Mouse (Mus musculus): ENCODE data around the gene Nmnat2.

The Nmnat2 gene

DNA sequence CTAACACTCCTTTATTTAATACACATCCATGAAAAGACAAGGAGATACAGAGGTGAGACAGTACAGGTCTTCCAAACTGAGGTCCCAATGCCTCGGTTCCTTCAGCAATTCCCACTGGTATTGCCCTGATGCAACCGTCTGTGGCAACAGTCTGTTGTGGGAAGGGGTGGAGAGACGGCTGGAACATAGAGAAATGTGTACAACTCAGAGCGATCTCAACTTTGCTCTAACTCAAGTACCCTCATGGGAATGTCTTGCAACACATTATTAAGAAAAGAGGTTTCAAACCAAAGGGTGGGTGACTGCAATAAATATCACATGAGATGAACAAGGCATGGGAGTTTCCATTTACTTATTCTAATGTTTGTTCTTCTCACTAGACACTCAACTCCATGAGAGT, 168.0 kb downstream of the Nmnat2 start:
- DNase-seq (ENCODE audit: extremely low spot score, low spot score) = no peak

DNA sequence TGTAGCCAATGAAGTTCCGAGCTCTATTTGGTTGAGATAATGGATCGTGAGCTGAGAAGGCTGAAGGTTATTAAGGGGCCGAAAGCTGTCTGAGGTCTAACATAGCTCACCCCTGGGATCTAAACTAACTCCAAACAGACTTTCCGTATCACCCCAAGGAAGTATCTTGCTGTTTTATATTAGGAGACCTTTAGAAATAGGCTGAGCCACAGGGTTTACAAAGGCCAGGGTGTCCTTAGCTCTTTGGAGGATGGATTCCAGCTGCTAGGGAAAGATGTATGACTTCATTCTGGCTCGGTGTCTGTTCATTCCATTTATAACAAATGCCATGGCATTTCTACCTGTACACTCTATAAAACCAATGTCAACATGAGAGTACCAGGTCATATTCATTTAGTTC, 169.7 kb downstream of the Nmnat2 start:
- DNase-seq (ENCODE audit: extremely low spot score, low spot score) = no peak

DNA sequence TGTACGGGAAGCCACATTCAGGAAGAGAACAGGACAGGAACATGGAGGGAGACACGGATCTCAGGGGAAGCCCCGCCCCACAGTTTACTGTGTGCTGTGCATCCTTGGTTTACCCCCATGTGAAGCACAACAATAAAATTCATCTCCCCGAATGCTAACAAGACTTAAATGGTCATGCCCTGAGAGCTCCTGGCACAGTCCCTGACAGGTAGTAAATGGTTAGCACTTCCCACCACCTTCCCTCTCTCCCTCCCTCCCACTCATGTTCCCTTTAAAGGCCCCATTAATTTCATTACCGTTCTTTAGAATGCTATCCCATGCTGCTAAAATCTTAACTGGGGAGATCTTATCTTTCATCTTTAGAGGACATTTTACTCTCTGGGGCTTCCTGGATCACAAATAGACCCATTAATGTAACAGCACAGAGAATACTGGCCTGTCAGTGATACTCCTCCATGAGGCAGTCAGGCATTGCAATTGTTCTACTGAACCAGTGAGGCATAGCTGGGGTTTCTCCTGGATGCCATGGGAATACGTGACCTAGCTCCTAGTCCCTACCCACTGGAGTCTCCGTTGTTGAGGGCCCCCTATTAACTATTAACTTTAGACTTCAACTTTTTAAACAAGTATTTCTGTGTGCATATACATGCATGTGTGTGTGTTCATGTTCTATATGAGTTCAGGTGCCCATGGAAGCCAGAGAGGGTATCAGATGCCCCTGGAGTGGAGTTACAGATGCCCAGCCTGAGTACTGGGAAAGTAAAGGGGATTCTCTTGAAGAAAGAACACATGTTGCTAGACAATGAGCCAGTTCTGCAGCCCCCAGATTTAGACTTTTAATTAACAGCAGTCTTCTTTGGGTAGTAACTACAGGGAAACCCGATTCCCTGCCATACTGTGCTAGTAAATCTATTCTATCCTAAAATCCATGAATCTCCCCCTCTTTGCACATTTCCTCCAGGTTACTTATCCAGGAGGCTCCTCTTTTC, 170.8 kb downstream of the Nmnat2 start:
- no peak for DNase-seq (ENCODE audit: extremely low spot score, low spot score)

DNA sequence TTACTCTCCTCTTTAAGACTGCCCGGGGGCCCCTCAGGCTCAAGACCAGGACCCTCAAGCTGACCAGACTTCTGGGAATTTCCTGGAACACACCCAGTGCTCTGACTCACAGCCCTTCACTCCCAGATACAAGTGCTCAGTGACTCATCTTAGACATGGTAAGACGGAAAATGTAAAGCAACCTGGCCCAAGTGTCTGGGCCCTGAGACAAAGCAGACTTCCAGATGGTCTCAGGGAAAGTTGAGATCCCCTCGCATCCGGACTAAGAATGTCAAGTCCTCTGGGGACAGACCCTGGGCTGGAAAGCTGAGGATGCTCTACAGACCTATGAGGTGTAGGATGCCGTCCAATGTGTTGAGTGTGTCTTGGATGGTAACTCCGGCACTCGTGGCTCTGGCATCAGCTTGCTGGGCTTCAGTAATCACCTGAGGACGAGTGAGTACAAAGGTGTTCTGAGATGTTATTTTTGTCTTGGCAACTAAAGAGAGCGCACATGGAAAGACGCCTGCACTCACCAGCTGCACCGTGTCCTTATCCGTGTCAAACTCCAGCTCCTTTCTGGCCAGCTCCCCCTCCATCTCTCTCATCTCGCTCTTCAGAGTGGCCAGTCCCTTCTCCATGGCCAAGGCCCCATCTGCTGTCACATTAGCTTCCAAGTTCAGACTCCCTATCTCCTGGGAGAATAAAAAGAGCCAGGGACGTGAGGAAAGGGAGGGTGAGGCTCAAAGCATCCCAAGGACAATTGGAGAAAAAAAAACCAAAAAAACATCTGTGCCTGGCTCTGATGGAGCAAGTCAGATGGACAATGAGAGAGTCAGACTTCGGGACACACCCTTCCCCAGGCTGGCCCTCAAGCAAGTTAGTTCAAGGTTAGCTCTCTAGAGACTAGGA, 171.9 kb downstream of the Nmnat2 start:
- no peak for DNase-seq (ENCODE audit: extremely low spot score, low spot score)

DNA sequence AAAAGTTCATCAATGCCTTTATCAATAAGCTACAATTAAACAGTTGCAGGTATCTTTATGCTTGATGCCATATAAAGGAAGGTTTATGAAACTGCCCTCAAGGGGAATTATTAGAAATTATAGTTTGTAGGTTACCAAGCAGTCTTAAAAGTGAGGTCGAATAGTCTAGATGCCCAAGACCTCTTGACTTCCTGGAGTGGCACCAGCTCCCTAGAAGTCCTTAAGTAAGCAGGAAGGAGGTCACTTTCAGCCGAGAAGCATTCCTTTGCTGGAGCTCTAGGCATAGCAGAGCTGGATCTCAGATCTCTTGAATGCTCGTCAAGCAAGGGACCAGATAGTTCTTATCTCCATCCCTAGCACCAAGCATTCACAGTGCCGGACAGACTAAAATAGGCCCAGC, 172.8 kb downstream of the Nmnat2 start:
- DNase-seq (ENCODE audit: extremely low spot score, low spot score) = no peak

DNA sequence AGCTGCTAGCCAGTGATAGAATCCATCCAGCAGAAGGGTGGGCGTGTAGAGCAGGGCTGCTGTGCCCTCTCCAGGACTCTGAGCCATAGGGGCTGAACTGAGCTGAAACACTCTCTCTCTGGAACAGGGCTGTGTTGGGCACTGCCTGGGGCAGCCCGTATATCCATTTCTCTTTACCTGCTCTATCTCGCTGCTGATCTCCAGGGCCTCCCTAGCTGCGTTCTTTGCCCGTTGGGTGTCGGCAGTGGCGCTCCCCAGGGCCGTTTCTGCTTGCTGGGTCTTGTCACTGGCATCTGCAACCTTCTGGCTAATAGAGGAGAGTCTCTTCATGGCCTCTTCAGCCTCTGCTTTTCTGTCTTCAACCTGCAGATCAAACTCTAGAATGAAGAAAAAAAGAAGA, 174.0 kb downstream of the Nmnat2 start:
- no peak for DNase-seq (ENCODE audit: extremely low spot score, low spot score)

DNA sequence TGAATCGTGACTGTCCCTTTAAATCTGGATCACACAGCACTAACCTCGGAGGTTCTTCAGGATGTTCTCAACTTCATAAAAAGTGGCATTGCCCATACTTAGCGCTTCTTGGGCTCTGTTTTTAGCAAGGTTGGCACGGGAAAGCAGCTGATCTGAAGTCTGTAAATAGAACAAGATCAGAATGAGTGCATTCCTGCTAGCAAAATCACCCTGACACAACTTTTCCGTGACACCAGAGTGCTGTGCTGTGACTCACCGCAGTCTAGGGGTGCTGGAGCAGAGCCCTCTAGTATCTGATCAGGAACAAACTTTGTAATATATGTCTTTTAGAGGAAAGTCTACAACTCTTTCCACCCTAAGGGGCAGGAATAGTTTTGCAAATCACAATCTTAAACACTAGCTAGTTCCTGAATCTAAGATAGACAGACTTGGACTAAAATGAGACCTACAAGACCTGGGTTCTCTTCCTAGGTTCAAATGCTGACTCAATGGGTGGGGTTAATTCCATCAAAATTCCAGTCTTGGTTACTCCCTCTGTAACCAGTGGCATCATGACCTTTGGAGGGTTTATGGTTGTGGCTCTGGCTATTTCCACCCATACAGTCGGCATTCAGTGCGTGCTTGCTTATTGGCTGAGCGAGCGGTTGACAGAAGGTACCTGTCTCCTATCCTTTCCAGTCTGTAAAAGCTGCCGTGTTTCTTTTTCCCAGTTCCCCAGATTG, 175.4 kb downstream of the Nmnat2 start:
- no peak for DNase-seq (ENCODE audit: extremely low spot score, low spot score)

DNA sequence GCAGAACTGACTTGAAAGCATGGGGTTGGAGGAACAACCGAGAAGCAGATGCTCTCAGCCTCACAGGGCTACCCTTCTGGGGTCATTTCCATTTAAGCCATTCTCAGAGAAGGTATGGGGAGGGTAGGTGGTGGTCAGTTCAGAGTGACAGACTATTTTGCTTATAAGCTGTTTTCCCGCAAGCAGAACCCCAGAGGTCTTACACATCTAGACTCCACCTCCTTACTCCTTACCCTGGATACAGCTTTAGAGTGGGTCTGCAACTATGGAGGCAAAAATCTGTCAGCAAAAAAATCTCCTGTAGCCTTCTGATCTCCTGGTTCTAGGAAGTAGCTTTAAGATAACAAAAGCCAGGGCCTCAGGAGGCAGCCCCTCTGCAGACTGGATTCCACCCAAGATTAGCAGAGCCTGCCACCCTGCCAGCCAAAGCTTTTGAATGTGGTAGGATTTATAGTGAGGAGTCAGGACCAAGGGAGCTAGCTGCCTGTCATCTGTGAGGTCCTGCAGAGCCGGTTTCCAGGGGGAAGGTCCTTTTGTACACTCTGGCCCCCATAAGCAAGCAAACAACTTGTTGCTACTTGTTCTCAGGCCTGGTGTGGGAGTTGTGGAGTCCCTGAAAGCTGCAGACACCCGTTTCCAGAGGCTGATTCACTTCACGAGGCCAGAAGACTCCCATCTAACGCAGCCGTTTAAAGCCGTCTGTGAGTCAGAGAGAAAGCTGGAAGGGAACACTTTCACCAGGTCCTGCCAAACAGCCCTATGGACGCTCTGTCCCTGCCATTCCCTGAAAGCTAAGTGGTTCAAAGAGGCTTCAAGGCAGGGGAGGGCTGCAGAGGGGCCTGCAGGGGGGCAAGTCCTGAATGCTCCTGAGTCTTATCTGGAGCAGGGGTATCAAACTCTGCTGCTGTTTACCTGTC, 179.3 kb downstream of the Nmnat2 start:
- DNase-seq (ENCODE audit: extremely low spot score, low spot score) = peak; percentile 43

DNA sequence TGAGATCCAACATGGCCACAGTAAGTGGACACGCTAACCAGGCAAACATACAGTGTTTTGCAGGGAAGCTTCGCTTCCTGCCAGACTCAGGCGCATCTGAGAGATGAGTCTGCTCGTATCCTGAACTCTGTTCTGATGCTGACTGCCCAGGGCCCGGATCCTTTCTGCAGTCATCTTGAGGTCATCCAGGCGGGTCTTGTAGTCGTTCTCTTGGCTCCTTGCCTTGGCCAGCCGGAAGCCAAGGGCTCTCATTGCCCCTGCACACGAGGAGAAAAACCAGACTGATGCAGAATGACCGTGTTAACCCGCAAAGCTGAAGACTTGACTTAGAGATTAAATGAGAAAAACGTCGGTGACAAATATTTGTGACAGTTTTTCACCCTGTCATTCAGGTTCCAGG, 181.9 kb downstream of the Nmnat2 start:
- DNase-seq (ENCODE audit: extremely low spot score, low spot score) = no peak

DNA sequence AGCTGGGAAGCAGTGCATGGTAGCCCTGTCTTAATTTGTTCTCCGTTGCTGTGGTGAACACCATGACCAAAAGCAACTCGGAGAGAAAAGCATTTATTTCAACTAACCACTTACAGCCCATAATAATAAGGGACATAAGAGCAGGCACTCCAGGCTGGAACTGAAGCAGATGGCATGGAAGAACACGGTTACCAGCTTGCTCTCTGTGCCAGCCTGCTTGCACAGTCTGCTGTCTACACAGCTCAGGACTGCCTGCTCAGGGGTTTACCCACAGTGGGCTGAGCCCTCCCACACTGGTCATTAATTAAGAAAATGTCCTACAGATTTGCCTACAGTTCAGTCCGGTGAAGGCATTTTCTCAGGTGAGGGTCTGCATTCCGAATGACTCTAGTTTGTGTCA, 183.7 kb downstream of the Nmnat2 start:
- no peak for DNase-seq (ENCODE audit: extremely low spot score, low spot score)

DNA sequence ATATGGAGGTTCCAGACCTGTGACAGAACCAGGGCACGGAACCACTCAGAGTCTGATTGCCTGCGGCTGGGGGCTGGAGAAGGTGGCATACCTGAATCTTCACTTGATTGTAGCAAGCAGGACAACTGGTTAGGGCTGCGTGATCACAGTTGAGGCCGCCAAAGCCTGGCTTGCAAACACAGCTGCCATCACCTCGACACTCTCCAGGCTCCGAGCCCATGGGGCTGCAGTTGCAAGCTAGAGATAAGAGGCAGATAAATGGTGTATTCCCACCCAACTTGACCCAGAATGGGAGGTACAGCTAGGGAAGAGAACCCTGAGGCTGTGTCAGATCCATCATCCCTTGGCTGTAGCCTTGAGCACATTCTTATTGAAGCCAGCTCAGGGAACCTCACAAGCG, 184.8 kb downstream of the Nmnat2 start:
- no peak for DNase-seq (ENCODE audit: extremely low spot score, low spot score)

DNA sequence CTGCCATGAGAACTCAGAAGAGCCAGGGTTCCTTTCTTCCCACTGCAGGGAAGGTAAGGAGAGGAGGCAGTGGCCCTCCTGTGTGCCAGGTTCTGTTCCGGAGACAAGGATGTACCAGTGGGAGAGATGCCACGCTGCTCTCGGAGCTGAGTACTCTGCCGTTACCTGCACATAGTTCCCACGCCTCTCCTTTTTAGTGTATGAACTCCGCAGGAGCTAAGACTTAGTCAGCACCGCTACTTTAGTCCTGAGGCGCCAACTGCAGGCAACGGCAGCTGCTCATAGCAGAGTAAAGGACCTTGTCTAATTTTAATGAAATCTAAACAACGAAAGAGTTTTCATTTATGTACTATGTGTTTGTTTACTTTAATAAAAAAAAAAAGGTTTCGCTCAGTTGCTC, 185.5 kb downstream of the Nmnat2 start:
- no peak for DNase-seq (ENCODE audit: extremely low spot score, low spot score)

DNA sequence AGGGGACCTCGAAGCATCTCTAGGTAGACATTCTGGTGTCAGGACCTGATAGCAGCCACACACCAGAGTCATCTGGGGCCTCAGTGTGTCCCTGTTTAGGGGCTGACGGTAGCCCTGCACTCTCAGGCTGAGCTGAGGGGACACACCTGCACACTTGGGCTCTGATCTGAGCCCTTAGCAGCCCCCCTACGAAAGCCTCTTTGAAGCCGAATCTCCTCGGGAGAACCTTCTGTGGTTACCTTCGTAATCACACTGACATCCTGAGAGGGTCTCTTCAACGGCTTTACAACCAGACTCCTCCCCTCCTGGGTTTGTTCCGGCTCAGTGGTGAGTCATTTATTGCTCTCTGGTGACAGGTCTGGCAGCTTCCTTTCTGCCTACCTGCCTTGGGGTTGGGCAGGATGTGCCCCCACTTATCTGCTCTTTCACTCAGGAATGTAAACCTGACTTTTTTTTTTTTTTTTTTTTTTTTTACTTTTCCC, 186.0 kb downstream of the Nmnat2 start:
- DNase-seq (ENCODE audit: extremely low spot score, low spot score) = no peak

DNA sequence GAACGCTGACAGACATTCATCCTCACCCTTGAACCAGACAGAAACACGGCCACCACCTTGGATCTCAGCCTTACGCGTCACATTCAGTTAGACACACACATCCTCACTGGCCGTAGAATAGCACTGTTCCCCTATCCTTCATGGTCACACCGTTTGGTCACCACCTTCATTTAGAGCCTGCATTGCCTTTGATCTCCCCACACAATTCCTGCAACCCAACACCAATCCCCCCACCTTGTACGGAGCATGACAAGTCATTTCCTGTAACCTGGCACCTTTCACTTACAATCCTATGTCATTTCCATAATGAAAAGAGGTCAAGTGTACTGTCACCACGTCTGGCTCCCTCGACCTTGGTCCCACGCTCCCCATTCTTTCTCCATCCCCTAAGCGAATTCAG, 189.2 kb downstream of the Nmnat2 start:
- no peak for DNase-seq (ENCODE audit: extremely low spot score, low spot score)

DNA sequence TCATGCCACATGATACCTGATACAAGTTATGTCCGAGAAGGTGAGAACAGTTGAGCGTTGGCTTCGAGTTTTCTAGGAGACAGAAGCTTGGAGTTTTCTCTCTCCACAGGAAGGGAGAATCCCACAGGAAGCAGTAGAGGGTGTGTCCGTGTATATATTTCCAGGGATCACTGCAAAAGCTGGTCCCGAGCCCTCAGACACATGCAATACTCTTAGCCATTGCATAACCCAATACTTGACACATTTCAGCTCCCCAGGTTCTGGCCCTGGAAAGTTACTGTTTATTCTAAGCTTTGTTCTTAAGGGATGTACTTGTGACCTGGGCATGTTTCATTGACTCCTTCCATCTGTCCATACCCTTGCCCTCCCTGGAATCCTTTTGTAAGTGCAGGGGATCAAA, 191.0 kb downstream of the Nmnat2 start:
- DNase-seq (ENCODE audit: extremely low spot score, low spot score) = no peak

DNA sequence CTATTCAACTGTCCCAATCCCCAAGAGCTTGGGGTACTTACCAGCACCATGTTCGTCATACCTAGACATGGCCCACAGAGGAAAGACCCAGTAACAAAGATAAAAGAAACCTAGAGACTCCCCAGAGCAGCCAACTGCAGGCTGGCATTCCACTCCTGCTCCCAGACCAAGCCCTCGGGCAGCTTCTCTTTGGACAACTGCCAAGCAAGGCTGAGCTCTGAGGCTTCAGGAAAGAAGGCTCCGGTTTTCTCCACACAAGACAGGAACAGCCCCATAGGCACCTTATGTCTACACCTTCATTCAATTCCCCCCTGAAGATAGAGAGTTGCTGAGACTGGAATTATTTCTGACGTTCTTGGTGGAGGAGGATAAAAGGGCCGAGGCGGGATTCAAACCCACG, 197.8 kb downstream of the Nmnat2 start:
- DNase-seq (ENCODE audit: extremely low spot score, low spot score) = no peak

DNA sequence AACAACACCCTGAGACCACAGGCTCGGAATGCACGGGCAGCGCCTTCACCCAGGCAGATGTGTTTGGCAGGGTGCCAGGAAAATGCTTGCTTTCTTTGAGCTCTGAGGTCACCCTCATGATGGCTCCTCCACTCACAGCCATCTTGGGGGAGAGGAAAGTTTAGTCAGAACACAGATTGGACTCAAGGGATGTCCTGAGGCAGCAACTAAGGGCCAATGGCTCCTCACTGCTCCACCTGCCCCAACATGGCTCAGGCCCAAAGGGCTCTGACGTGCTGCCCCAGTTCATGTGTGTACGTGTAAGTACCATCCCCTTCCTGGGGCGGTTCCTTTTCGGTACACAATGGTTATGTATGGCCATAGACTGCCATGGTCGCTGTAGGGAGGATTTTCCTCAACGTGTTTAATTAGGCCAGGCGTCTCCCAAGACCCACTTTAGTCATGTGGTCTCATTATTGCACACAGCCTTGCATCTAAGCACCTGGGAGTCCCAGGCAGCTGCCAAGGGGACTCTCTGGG, 198.9 kb downstream of the Nmnat2 start:
- DNase-seq (ENCODE audit: extremely low spot score, low spot score) = no peak

DNA sequence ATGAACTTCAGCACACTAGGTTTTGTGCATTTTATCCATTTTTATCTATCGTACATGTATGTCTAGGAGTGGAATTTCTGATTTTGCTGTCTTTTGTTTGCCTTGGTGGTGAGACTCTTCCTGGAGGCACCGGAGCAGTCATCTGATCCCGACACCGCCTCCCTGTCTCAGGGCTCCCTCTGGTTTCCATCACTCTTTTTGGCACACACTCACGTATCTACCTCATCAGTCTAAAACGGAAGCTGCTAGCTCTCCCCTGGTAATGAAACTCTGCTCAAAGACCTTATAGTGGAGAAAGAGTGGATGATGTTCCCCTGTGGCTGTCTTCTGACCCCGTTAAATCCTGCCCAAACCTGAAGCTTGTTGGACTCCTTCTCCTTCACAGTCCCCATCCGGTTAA, 200.6 kb downstream of the Nmnat2 start:
- DNase-seq (ENCODE audit: extremely low spot score, low spot score) = no peak

DNA sequence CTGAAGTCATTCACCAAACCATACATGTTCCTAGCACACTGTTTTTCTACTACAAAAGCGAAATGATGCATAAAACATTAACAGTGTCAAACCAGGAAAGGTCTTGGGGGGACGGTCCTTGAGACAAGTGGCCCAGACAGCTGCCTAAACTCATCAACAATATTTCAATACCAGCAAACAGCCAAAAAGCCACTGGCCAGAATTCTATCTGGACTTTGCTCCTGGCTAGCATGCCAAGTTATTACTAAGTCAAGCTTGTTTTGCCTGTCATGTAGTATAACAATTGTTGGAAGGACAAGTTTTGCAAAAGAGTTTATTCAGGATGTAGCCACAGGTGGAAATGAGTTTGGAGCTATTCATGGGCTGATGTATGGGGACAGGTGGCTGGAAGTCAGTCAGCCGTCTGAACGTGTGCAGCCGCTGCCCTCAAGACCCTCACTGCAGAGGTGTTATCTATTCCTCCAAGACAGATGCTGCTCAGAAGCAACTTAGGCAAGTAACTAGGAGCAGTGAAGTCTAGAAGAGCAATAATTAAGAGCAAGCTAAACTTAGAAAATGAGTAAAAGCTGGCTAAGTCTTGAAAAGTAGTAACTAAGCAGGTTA, 202.3 kb downstream of the Nmnat2 start:
- DNase-seq (ENCODE audit: extremely low spot score, low spot score) = no peak

DNA sequence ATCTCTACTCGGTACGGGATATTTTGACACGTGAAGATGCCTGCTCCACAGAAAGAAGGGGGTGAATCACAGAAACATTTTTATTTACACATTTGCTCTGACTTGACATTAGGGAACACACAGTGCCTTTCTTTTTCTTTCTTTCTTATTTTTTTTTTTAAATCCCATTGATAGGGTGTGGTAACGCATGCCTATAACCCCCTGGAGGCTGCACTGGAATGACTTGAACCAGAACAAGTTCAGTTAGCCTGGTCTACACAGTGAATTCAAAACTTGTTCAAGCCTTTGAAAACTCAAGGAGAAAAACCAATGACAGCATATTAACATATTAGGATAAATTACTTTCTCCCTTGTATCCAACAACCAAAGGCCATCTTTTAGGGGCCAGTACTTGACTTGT, 204.3 kb downstream of the Nmnat2 start:
- no peak for DNase-seq (ENCODE audit: extremely low spot score, low spot score)
